Mouse (Mus musculus) forebrain, postnatal 0 days (tissue): Measurements from ENCODE around the gene Sh2d1b2. TPM values are rescaled to one million over a fixed set of nuclear protein-coding genes. Genes with fewer than 3 reads are reported as not detected.
"Not testable (repeated sequence)": the region's sequence is repeated elsewhere in the genome, so short reads cannot be mapped to it uniquely, and the experiment has no call there.

ENCODE experiments used
- ATAC-seq: fragments of 200-750 bp; cut with Nextera tagmentation; 2 replicates; pipeline ENCODE4 v1.8.0; 2017; ENCODE audit warnings: mild to moderate bottlenecking, moderate library complexity
- DNase-seq: peaks from one replicate; pipeline ENCODE4 v3.0.0-alpha.2; 2015
- H3K27ac ChIP-seq: fragments of 300-500 bp; sonication (generic); 2 replicates; pipeline ENCODE4 v1.5.1; 2014; ENCODE audit warnings: low read depth, mild to moderate bottlenecking, antibody characterized with exemption, low read length, moderate library complexity, mixed read lengths
- H3K27me3 ChIP-seq: fragments of 300-500 bp; sonication (generic); 2 replicates; pipeline ENCODE4 v1.6.1; 2014; ENCODE audit warnings: mild to moderate bottlenecking, low read length, mixed read lengths; ENCODE audit not compliant: insufficient read depth
- H3K36me3 ChIP-seq: fragments of 300-500 bp; sonication (generic); 2 replicates; pipeline ENCODE4 v1.6.1; 2014; ENCODE audit warnings: mild to moderate bottlenecking, moderate library complexity; ENCODE audit not compliant: insufficient read depth
- H3K4me1 ChIP-seq: fragments of 300-500 bp; sonication (generic); 2 replicates; pipeline ENCODE4 v1.6.1; 2014; ENCODE audit warnings: antibody characterized with exemption; ENCODE audit not compliant: insufficient read depth
- H3K4me2 ChIP-seq: fragments of 300-500 bp; sonication (generic); 2 replicates; pipeline ENCODE4 v1.6.1; 2014; ENCODE audit warnings: low read depth, mild to moderate bottlenecking, moderate library complexity
- H3K4me3 ChIP-seq: fragments of 300-500 bp; sonication (generic); 2 replicates; pipeline ENCODE4 v1.5.1; 2014; ENCODE audit warnings: low read depth, low read length, mixed read lengths
- H3K9ac ChIP-seq: fragments of 300-500 bp; sonication (generic); 2 replicates; pipeline ENCODE4 v1.6.1; 2014; ENCODE audit warnings: mild to moderate bottlenecking
- H3K9me3 ChIP-seq: fragments of 300-500 bp; sonication (generic); 2 replicates; pipeline ENCODE4 v1.6.1; 2016; ENCODE audit warnings: low read length
- CTCF ChIP-seq: sonication (generic); IDR thresholded peaks from 2 replicates; pipeline ENCODE4 v1.5.1; 2016; ENCODE audit warnings: antibody characterized with exemption, control low read depth, low read depth
- WGBS: fragments of 180-500 bp; shearing (Covaris S2); extraction: QIAGEN DNeasy Blood & Tissue Kit; methylation state at CpG from one replicate; pipeline ENCODE4 v1.1.7; 2014; 5-methylcytosine and 5-hydroxymethylcytosine counted together
- polyA plus RNA-seq: library from polyadenylated mRNA; unstranded; fragments of >200 nt; fragmentation: Nextera tagmentation; extraction: Ambion mirVana; gene quantifications from 2 replicates; pipeline ENCODE4 v1.2.1, GENCODE M21; 2015
- total RNA-seq: library from RNA; depleted of rRNA; stranded (reverse); fragments of >200 nt; gene quantifications from 2 replicates; pipeline ENCODE4 v1.2.3, GENCODE M21; 2014; rRNA removed

Sh2d1b2 gene
- total RNA-seq (not detected in 2 replicates), polyA plus RNA-seq (not detected in 2 replicates)

DNA sequence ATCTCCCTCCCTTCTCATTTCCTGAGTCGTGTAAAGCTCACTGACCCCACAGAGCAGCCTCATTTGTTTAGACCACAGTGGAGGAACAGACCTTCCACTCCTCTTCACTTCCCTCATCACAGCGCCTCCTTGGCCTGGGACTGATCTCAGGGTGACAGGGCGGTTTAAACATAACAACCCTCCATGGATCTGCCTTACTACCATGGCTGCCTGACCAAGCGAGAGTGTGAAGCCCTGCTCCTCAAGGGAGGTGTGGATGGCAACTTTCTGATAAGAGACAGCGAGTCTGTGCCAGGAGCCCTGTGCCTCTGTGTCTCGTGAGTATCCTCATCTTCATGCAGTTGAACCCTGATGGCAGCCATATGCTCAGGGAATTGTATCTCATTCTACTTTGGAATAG, at the start of gene Sh2d1b2:
TSS of gene Sh2d1b2 (plus strand) at position 62 of the 400 bp plus-strand sequence.
- not testable (repeated sequence) for H3K9ac ChIP-seq, DNase-seq, H3K4me1 ChIP-seq, H3K4me2 ChIP-seq, ATAC-seq, H3K27ac ChIP-seq, H3K36me3 ChIP-seq, H3K9me3 ChIP-seq, H3K27me3 ChIP-seq, H3K4me3 ChIP-seq
- WGBS, result 74% methylated on average over 5 of the region's 6 CpGs

DNA sequence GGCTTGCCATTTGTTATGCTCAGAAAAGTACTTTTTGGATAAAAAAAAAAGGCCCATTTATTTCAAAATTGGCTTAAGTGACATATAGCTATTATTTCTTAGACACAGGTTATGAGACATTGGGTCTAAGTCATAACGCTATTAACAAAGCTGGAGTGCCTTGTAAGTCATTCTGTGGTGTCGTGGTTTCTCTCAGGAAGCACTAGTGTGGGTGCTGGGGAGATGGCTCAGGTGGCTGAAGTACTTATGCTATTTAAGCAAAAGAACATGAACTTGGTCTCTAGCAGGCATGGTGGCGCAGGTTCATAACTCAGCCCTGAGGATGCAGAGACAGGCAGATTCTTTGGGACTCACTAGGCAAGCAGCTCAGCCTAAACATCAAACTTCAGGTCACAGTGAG, 47.4 kb upstream of the Sh2d1b2 start:
- no peak for DNase-seq
- no peak for TF ChIP-seq CTCF
- H3K4me3 ChIP-seq, result no peak overlapping the region
- H3K27me3 ChIP-seq, result no peaks in the 10 kb centered on the region
- H3K9ac ChIP-seq, result no peak overlapping the region
- no peak overlapping the region for H3K27ac ChIP-seq
- no peaks in the 10 kb centered on the region for H3K36me3 ChIP-seq
- no peaks in the 10 kb centered on the region for H3K4me1 ChIP-seq
- H3K9me3 ChIP-seq, result no peaks in the 10 kb centered on the region
- WGBS, result 89% methylated on average over 3 of the region's 3 CpGs
- no peak overlapping the region for H3K4me2 ChIP-seq
- ATAC-seq, result no peak

DNA sequence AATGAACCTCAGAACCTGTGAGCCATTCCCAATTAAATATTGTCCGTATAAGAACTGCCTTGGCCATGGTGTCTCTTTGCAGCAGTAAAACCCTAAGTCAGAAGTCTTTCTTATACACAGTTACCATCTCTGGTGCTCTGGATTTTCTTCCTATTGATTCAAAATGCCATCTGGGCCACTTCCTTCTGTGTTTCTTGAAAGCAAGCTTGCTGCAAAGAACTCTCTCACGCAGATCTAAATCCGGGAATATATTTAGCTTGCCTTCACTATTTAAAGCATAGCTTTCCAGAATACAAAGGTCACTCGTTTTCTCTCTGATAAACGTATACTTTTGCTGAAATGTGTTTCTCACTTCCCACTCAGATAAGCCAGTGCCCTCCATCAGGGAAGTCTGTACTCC, 46.0 kb upstream of the Sh2d1b2 start:
- no peaks in the 10 kb centered on the region for H3K36me3 ChIP-seq
- DNase-seq, result peak; percentile 31
- no peak overlapping the region for H3K4me2 ChIP-seq
- H3K9ac ChIP-seq, result no peak overlapping the region
- no peak for TF ChIP-seq CTCF
- ATAC-seq, result peak; percentile 42
- peak overlapping the region; percentile 64 for H3K27ac ChIP-seq
- no peak overlapping the region for H3K4me3 ChIP-seq
- H3K4me1 ChIP-seq, result no peaks in the 10 kb centered on the region
- no peaks in the 10 kb centered on the region for H3K9me3 ChIP-seq
- H3K27me3 ChIP-seq, result no peaks in the 10 kb centered on the region
- 72% methylated on average over 5 of the region's 5 CpGs for WGBS

- H3K27ac ChIP-seq, result no peak overlapping the region
- H3K9ac ChIP-seq, result no peak overlapping the region
- H3K4me3 ChIP-seq, result no peak overlapping the region
- no peaks in the 10 kb centered on the region for H3K27me3 ChIP-seq
- H3K4me1 ChIP-seq, result no peaks in the 10 kb centered on the region
- ATAC-seq (no peak), DNase-seq (no peak)
- peaks cover 12% of the 10 kb centered on the region for H3K36me3 ChIP-seq
- no peak for TF ChIP-seq CTCF
- no peak overlapping the region for H3K4me2 ChIP-seq
- H3K9me3 ChIP-seq, result no peaks in the 10 kb centered on the region
- WGBS, result 79% methylated on average over 11 of the region's 11 CpGs
Measured at GRCm38 (mm10) chr1:170188601-170189000, 43.9 kb upstream of the Sh2d1b2 start.

GRCm38 (mm10) chr1:170190225-170190624, 42.3 kb upstream of the Sh2d1b2 start:
- Histone ChIP-seq H3K4me2 (no peak overlapping the region), H3K4me3 (no peak overlapping the region), H3K9me3 (no peaks in the 10 kb centered on the region), H3K36me3 (peaks cover 27% of the 10 kb centered on the region), H3K4me1 (no peaks in the 10 kb centered on the region), H3K27ac (no peak overlapping the region), H3K27me3 (no peaks in the 10 kb centered on the region), H3K9ac (no peak overlapping the region)
- DNase-seq (no peak), ATAC-seq (no peak)
- TF ChIP-seq CTCF, result no peak
- WGBS, result 84% methylated on average over 4 of the region's 4 CpGs

GRCm38 (mm10) chr1:170191925-170192324, 40.6 kb upstream of the Sh2d1b2 start:
- 88% methylated on average over 1 of the region's 1 CpGs for WGBS
- ATAC-seq (no peak), DNase-seq (no peak)
- Histone ChIP-seq H3K4me2 (no peak overlapping the region), H3K9me3 (no peaks in the 10 kb centered on the region), H3K4me1 (no peaks in the 10 kb centered on the region), H3K27me3 (no peaks in the 10 kb centered on the region), H3K9ac (no peak overlapping the region), H3K36me3 (peaks cover 44% of the 10 kb centered on the region), H3K4me3 (no peak overlapping the region), H3K27ac (no peak overlapping the region)
- no peak for TF ChIP-seq CTCF

DNA sequence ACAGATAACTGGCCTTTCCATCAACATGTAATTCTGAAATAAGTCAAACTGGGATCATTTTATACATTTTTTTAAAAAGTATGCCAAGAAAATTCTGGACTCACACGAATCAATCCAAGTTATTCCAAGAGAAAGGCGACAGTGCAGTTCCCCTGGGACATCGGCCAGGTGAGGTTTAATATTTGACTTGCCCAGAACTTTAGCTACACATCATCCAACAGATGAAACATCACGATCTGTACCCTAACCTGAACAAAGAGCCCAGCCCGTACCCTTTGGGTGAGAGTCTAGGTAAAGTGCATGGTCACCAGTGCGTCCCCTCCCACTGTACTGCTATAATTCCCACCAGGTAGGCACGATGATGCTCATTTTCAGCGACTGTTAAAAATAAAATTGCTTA, 36.3 kb upstream of the Sh2d1b2 start:
- no peak overlapping the region for H3K4me2 ChIP-seq
- no peaks in the 10 kb centered on the region for H3K4me1 ChIP-seq
- ATAC-seq (no peak), DNase-seq (no peak)
- 95% methylated on average over 8 of the region's 8 CpGs for WGBS
- TF ChIP-seq CTCF, result no peak
- no peaks in the 10 kb centered on the region for H3K9me3 ChIP-seq
- no peak overlapping the region for H3K27ac ChIP-seq
- no peak overlapping the region for H3K4me3 ChIP-seq
- H3K9ac ChIP-seq, result no peak overlapping the region
- H3K27me3 ChIP-seq, result no peaks in the 10 kb centered on the region
- peaks cover 75% of the 10 kb centered on the region for H3K36me3 ChIP-seq

GRCm38 (mm10) chr1:170200379-170200778, 32.2 kb upstream of the Sh2d1b2 start:
- TF ChIP-seq CTCF, result peak; percentile 61
- DNase-seq (peak; percentile 39), ATAC-seq (peak; percentile 53; the same call in 1 of the 2 replicates)
- no peak overlapping the region for H3K4me3 ChIP-seq
- no peaks in the 10 kb centered on the region for H3K9me3 ChIP-seq
- no peaks in the 10 kb centered on the region for H3K4me1 ChIP-seq
- no peak overlapping the region for H3K9ac ChIP-seq
- no peak overlapping the region for H3K4me2 ChIP-seq
- WGBS, result 80% methylated on average over 3 of the region's 3 CpGs
- peaks cover 61% of the 10 kb centered on the region for H3K36me3 ChIP-seq
- no peak overlapping the region for H3K27ac ChIP-seq
- no peaks in the 10 kb centered on the region for H3K27me3 ChIP-seq
